Mouse (Mus musculus) thymus, postnatal 25 days (tissue): ENCODE data around the gene Mmp11.

Experiments used
- DNase-seq: peaks from one replicate; pipeline ENCODE4 v3.0.0; 2022

Gene Mmp11

GRCm38 (mm10) chr10:75935680-75936541, at the start of gene Mmp11:
TSS of gene Mmp11 (minus strand) at chr10:75936496.
- peak; percentile 58 for DNase-seq

- DNase-seq, result no peak
Observed at GRCm38 (mm10) chr10:75979432-75979831, 43.1 kb upstream of the Mmp11 start.

- no peak for DNase-seq
Observed at GRCm38 (mm10) chr10:75978835-75979157, 42.5 kb upstream of the Mmp11 start.

- DNase-seq, result no peak
Observed at GRCm38 (mm10) chr10:75978119-75978834, 42.0 kb upstream of the Mmp11 start.

- DNase-seq, result peak; percentile 40
Observed at GRCm38 (mm10) chr10:75975216-75975615, 38.9 kb upstream of the Mmp11 start.

GRCm38 (mm10) chr10:75973846-75974245, 37.5 kb upstream of the Mmp11 start:
- DNase-seq, result no peak

GRCm38 (mm10) chr10:75954381-75954811, 18.1 kb upstream of the Mmp11 start, which contains the start of gene Gm5134:
TSS of gene Gm5134 (plus strand) at chr10:75954514.
- peak; percentile 44 for DNase-seq

- DNase-seq, result peak; percentile 33
Observed at GRCm38 (mm10) chr10:75951424-75952050, 15.2 kb upstream of the Mmp11 start.

- peak; percentile 43 for DNase-seq
Observed at GRCm38 (mm10) chr10:75950791-75951210, 14.5 kb upstream of the Mmp11 start.

- no peak for DNase-seq
Observed at GRCm38 (mm10) chr10:75949053-75950045, 13.1 kb upstream of the Mmp11 start.

- no peak for DNase-seq
Observed at GRCm38 (mm10) chr10:75948079-75948478, 11.8 kb upstream of the Mmp11 start.

- DNase-seq, result no peak
Observed at GRCm38 (mm10) chr10:75945896-75946295, 9.6 kb upstream of the Mmp11 start.

GRCm38 (mm10) chr10:75945213-75945612, 8.9 kb upstream of the Mmp11 start:
- no peak for DNase-seq

GRCm38 (mm10) chr10:75944066-75944772, 7.9 kb upstream of the Mmp11 start:
- no peak for DNase-seq

- DNase-seq, result no peak
Observed at GRCm38 (mm10) chr10:75942736-75943477, 6.6 kb upstream of the Mmp11 start, which contains the start of gene Vpreb3. TSS of gene Vpreb3 (plus strand) at chr10:75943057.

GRCm38 (mm10) chr10:75941042-75941824, 4.9 kb upstream of the Mmp11 start:
- no peak for DNase-seq

GRCm38 (mm10) chr10:75940520-75940919, 4.2 kb upstream of the Mmp11 start, which contains the start of gene Gm867:
TSS of gene Gm867 (minus strand) at chr10:75940672.
- no peak for DNase-seq

- no peak for DNase-seq
Observed at GRCm38 (mm10) chr10:75939481-75940234, 3.4 kb upstream of the Mmp11 start.
